Mouse (Mus musculus): ENCODE data around the gene Esp18. TPM values are rescaled to one million over a fixed set of nuclear protein-coding genes. Genes with fewer than 3 reads are reported as not detected.

Esp18 gene
- polyA plus RNA-seq (2014; fragmentation: Illumina TruSeq; extraction: RNeasy Lipid Tissue Mini Kit (QIAGEN cat#74804); ENCODE audit: low read depth, low replicate concordance) = not detected

GRCm38 (mm10) chr17:39406059-39406458, at the start of gene Esp18:
Esp18 (plus strand) TSS chr17:39406359.

Other genes starting within 250 kb of the Esp18 start
- not detected for gene Esp16, start 129.8 kb downstream of the Esp18 start, polyA plus RNA-seq (2014; fragmentation: Illumina TruSeq; extraction: RNeasy Lipid Tissue Mini Kit (QIAGEN cat#74804); ENCODE audit: low read depth, low replicate concordance)
- not detected for gene Esp15, start 234.6 kb downstream of the Esp18 start, polyA plus RNA-seq (2014; fragmentation: Illumina TruSeq; extraction: RNeasy Lipid Tissue Mini Kit (QIAGEN cat#74804); ENCODE audit: low read depth, low replicate concordance)